ENCODE assay signal across 8 mouse cellular contexts in the genomic region with DNA sequence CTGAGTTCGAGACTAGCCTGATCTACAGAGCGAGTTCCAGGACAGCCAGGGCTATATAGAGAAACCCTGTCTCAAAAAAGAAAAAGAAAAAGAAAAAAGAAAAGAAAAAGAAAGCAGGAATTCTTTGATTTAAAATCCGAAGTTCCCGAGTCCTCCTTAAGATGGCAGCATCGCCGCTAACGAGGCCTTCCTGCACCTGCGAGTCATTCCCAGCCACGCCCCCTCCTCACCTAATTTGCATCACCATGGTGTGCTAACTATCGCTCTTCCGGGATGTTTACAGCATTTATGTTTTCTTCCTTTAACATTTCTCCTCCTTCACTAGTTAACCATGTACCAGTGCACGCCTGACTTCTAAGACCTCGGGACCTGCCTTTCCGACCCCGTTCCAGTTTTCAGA. TPM values are rescaled to one million over a fixed set of nuclear protein-coding genes. Genes with fewer than 3 reads are reported as not detected.
DNase-seq lines count a peak whose midpoint lies in the region; ATAC-seq and TF ChIP-seq lines count a peak whose summit lies in the region.

No protein-coding gene starts in this region.

- peaks cover 10% of the 10 kb centered on the region for H3K4me1 ChIP-seq in thymus, adult 2 months (replicated peaks; ENCODE audit: control insufficient read depth, insufficient read depth, low read length)
- 0 out of 2 replicates have a peak, but pooled peaks cover 3% of the 10 kb centered on the region for H3K4me1 ChIP-seq in hindbrain, embryonic 15.5 days (replicated peaks)
- H3K4me1 ChIP-seq in lung, embryonic 14.5 days (ENCODE audit: insufficient read depth): no peaks in the 10 kb centered on the region
- H3K4me1 ChIP-seq in stomach, postnatal 0 days (replicated peaks; ENCODE audit: control insufficient read depth, insufficient read depth): no peaks in the 10 kb centered on the region

- no peak overlapping the region for H3K9ac ChIP-seq in hindbrain, embryonic 15.5 days
- H3K9ac ChIP-seq in lung, embryonic 14.5 days: no peak overlapping the region
- no peak overlapping the region for H3K9ac ChIP-seq in stomach, postnatal 0 days (ENCODE audit: low read length)

- TF ChIP-seq POLR2A in thymus, adult 2 months (IDR thresholded peaks at IDR 0.05; ENCODE audit: control insufficient read depth, extremely low read depth, insufficient read depth, low read length, poor library complexity): no peak

- H3K27me3 ChIP-seq in thymus, adult 2 months (ENCODE audit: control insufficient read depth, insufficient read depth, low read length): no peaks in the 10 kb centered on the region
- no peaks in the 10 kb centered on the region for H3K27me3 ChIP-seq in hindbrain, embryonic 15.5 days
- no peaks in the 10 kb centered on the region for H3K27me3 ChIP-seq in lung, embryonic 14.5 days (ENCODE audit: insufficient read depth, low read length)
- no peaks in the 10 kb centered on the region for H3K27me3 ChIP-seq in stomach, postnatal 0 days (ENCODE audit: control insufficient read depth, insufficient read depth, low read length)

- H3K36me3 ChIP-seq in thymus, adult 2 months (ENCODE audit: control insufficient read depth, insufficient read depth, low read length): peaks cover 45% of the 10 kb centered on the region
- peaks cover 37% of the 10 kb centered on the region for H3K36me3 ChIP-seq in hindbrain, embryonic 15.5 days
- H3K36me3 ChIP-seq in lung, embryonic 14.5 days (ENCODE audit: insufficient read depth): peaks cover 52% of the 10 kb centered on the region
- peaks cover 16% of the 10 kb centered on the region for H3K36me3 ChIP-seq in stomach, postnatal 0 days (ENCODE audit: control insufficient read depth, insufficient read depth, low read length)

- H3K4me2 ChIP-seq in hindbrain, embryonic 15.5 days: 0 out of 2 replicates have a peak overlapping the region, but pooled peaks have one; percentile 6
- no peak overlapping the region for H3K4me2 ChIP-seq in lung, embryonic 14.5 days
- no peak overlapping the region for H3K4me2 ChIP-seq in stomach, postnatal 0 days (replicated peaks; ENCODE audit: low read depth)

- no peak overlapping the region for H3K4me3 ChIP-seq in thymus, adult 2 months (ENCODE audit: control insufficient read depth, insufficient read depth, low read length)
- H3K4me3 ChIP-seq in hindbrain, embryonic 15.5 days: no peak overlapping the region
- H3K4me3 ChIP-seq in lung, embryonic 14.5 days (ENCODE audit: low read depth, low read length): no peak overlapping the region
- H3K4me3 ChIP-seq in stomach, postnatal 0 days (ENCODE audit: low read depth, low read length): no peak overlapping the region

- ATAC-seq in hindbrain, embryonic 15.5 days (ENCODE audit: low FRiP score, low read depth): peak; percentile 49; the same call in 1 of the 2 replicates
- ATAC-seq in lung, embryonic 14.5 days (ENCODE audit: insufficient read depth): no peak
- peak; percentile 69 for ATAC-seq in stomach, postnatal 0 days (ENCODE audit: low FRiP score, low TSS enrichment)

- no peak for TF ChIP-seq EP300 in stomach, postnatal 0 days (optimal IDR thresholded peaks at IDR 0.05)

- peak; percentile 57 for DNase-seq in adrenal gland, postnatal 14 days
- no peak for DNase-seq in adrenal gland, adult 18-20 months (ENCODE audit: low spot score in 2 of 2)
- peak; percentile 10 for DNase-seq in thymus, adult 2 months
- no peak for DNase-seq in thymus, adult 18-20 months
- peak; percentile 73 for DNase-seq in lung, embryonic 14.5 days
- peak; percentile 84 for DNase-seq in stomach, postnatal 0 days (ENCODE audit: low spot score)
- DNase-seq in adrenal gland, postnatal 4 days (ENCODE audit: low spot score in 2 of 2): no peak

- no peak overlapping the region for H3K27ac ChIP-seq in thymus, adult 2 months (ENCODE audit: control insufficient read depth, insufficient read depth, low read length)
- no peak overlapping the region for H3K27ac ChIP-seq in hindbrain, embryonic 15.5 days (replicated peaks)
- H3K27ac ChIP-seq in lung, embryonic 14.5 days (ENCODE audit: low read depth): no peak overlapping the region
- no peak overlapping the region for H3K27ac ChIP-seq in stomach, postnatal 0 days (replicated peaks)

- no peak for TF ChIP-seq CTCF in thymus, adult 2 months (IDR thresholded peaks at IDR 0.05; ENCODE audit: borderline replicate concordance, control insufficient read depth, extremely low read depth, insufficient read depth, low read length, poor library complexity)
- peak; percentile 61 for TF ChIP-seq CTCF in lung, embryonic 14.5 days (IDR thresholded peaks at IDR 0.05; ENCODE audit: low read depth)
- TF ChIP-seq CTCF in stomach, postnatal 0 days (IDR thresholded peaks at IDR 0.05; ENCODE audit: low read depth): peak; percentile 76

- WGBS in thymus, adult 2 months: 68% methylated on average over 15 of the region's 15 CpGs
- 27% methylated on average over 15 of the region's 15 CpGs for WGBS in hindbrain, embryonic 15.5 days
- 32% methylated on average over 15 of the region's 15 CpGs for WGBS in lung, embryonic 14.5 days
- 32% methylated on average over 15 of the region's 15 CpGs for WGBS in stomach, postnatal 0 days

- H3K9me3 ChIP-seq in hindbrain, embryonic 15.5 days: no peaks in the 10 kb centered on the region
- H3K9me3 ChIP-seq in lung, embryonic 14.5 days (ENCODE audit: low read depth, low read length): no peaks in the 10 kb centered on the region
- H3K9me3 ChIP-seq in stomach, postnatal 0 days (ENCODE audit: control insufficient read depth, low read length): no peaks in the 10 kb centered on the region

RNA-seq across cellular contexts. Expression of gene Ndufv3, which starts 9.4 kb away (rescaled TPM):
- total RNA-seq in adrenal gland, postnatal 14 days (2021): 547 and 568 TPM in 2 replicates
- 100 to 1,000 TPM; 450 to 534 TPM for total RNA-seq in adrenal gland, adult 18-20 months (2021)
- 122 and 128 TPM in 2 replicates for polyA plus RNA-seq in thymus, adult 2 months (2012; rRNA removed)
- polyA plus RNA-seq in hindbrain, embryonic 15.5 days (2015; fragmentation: Nextera tagmentation; extraction: Ambion mirVana): 445 and 471 TPM in 2 replicates
- 238 and 257 TPM in 2 replicates for polyA plus RNA-seq in lung, embryonic 14.5 days (2014; fragmentation: Nextera tagmentation; extraction: Ambion mirVana)
- 334 and 344 TPM in 2 replicates for polyA plus RNA-seq in stomach, postnatal 0 days (2015; fragmentation: Nextera tagmentation; extraction: Ambion mirVana)
- 100 to 1,000 TPM; 359 to 397 TPM for total RNA-seq in adrenal gland, postnatal 4 days (2021)

RNA-seq across cellular contexts. Expression of gene Wdr4, which starts 9.5 kb away (rescaled TPM):
- 22.2 and 26.3 TPM in 2 replicates for total RNA-seq in adrenal gland, postnatal 14 days (2021)
- 10 to 100 TPM; 17.6 to 18.4 TPM for total RNA-seq in adrenal gland, adult 18-20 months (2021)
- 36.5 and 39.1 TPM in 2 replicates for polyA plus RNA-seq in thymus, adult 2 months (2012; rRNA removed)
- 37.2 and 38.1 TPM in 2 replicates for polyA plus RNA-seq in hindbrain, embryonic 15.5 days (2015; fragmentation: Nextera tagmentation; extraction: Ambion mirVana)
- polyA plus RNA-seq in lung, embryonic 14.5 days (2014; fragmentation: Nextera tagmentation; extraction: Ambion mirVana): 40.5 and 46.3 TPM in 2 replicates
- 14.9 and 15.6 TPM in 2 replicates for polyA plus RNA-seq in stomach, postnatal 0 days (2015; fragmentation: Nextera tagmentation; extraction: Ambion mirVana)
- total RNA-seq in adrenal gland, postnatal 4 days (2021): 10 to 100 TPM; 31.4 to 33.7 TPM

RNA-seq across cellular contexts. Expression of gene Pknox1, which starts 35.2 kb away (rescaled TPM):
- 21.4 and 22.1 TPM in 2 replicates for total RNA-seq in adrenal gland, postnatal 14 days (2021)
- 10 to 100 TPM; 19.0 to 23.0 TPM for total RNA-seq in adrenal gland, adult 18-20 months (2021)
- 73.6 and 80.5 TPM in 2 replicates for polyA plus RNA-seq in thymus, adult 2 months (2012; rRNA removed)
- 33.9 and 36.7 TPM in 2 replicates for polyA plus RNA-seq in hindbrain, embryonic 15.5 days (2015; fragmentation: Nextera tagmentation; extraction: Ambion mirVana)
- 53.3 and 54.1 TPM in 2 replicates for polyA plus RNA-seq in lung, embryonic 14.5 days (2014; fragmentation: Nextera tagmentation; extraction: Ambion mirVana)
- polyA plus RNA-seq in stomach, postnatal 0 days (2015; fragmentation: Nextera tagmentation; extraction: Ambion mirVana): 9.5 and 9.8 TPM in 2 replicates
- total RNA-seq in adrenal gland, postnatal 4 days (2021): 10 to 100 TPM; 22.0 to 26.7 TPM

Comparison
In these comparisons a context has a peak if more than half of its experiments do, and no peak if none do; other contexts are left out.
1. DNase-seq: peak in adrenal gland, postnatal 14 days (single experiment), thymus, adult 2 months (single experiment), lung, embryonic 14.5 days (single experiment) and stomach, postnatal 0 days (single experiment); none in adrenal gland, adult 18-20 months (0 of 2), thymus, adult 18-20 months (0 of 2) and adrenal gland, postnatal 4 days (0 of 2).